Mouse (Mus musculus) layer of hippocampus, adult 9-10 months (tissue): ENCODE results near the gene 4930558C23Rik.
A peak's percentile ranks its signal among the peaks of the same experiment; 100 is the strongest.
"Not testable (repeated sequence)": the region's sequence is repeated elsewhere in the genome, so short reads cannot be mapped to it uniquely, and the experiment has no call there.

Experiments used
- DNase-seq: peaks from one replicate; pipeline ENCODE4 v3.0.0; 2022; ENCODE audit warnings: low spot score

Gene 4930558C23Rik

DNA sequence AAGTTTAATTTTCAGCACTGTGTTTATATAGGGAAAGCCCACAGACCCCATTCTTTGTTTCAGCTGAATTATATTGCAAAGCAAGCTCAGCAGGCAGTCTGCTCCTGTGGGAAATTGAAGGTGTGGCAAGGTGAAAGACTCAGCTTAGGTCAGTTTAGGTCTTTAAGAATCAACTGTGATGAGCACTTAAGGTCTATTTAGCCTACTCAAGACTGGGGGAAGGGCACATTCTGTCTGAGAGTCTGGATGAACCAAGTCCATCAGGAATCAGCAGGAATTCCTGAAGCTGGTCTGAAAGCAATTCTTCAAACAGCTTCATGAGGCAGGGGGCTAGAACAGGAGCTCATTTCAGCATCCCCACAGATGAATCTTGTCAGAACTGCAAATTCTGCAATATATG is 32.5 kb downstream of the 4930558C23Rik start:
- no peak for DNase-seq

DNA sequence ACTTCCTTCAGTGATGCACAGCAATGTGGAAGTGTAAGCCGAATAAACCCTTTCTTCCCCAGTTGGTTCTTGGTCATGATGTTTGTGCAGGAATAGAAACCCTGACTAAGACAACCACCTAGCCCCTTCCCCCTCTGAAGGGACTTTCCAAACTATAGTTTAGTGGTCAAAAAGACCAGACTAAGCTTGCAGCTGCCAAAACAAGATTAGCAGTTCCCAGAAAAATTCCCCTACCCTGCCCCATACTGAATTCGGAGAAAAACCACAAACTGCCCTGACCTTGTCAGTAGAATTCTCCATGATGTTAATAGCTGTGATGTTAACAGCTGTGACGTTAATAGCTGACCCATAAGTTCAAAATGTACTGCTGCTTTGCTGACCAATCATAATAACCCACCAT is 42.4 kb downstream of the 4930558C23Rik start:
- not testable (repeated sequence) for DNase-seq

DNA sequence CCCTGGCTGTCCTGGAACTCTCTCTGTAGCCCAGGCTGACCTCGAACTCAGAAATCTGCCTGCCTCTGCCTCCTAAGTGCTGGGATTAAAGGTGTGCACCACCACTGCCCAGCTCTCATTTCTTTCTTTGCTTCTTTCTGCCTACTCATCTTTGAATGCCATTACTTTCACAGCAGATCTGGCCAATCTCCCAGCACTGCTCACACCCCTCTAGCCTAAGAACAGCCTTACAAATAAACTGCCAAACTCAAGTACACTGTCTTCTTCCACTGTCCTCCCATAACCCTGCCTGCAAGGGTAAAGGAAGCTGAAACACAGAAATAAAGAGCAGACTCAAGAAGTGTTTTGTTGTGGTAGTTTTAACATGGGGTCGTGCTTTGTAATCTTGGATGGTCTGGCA is 44.9 kb downstream of the 4930558C23Rik start:
- no peak for DNase-seq

GRCm38 (mm10) chr3:95356701-95357449 is 45.8 kb downstream of the 4930558C23Rik start, which contains the start of gene Setdb1:
Gene Setdb1, minus strand, starts transcription at chr3:95357202.
- peak; percentile 77 for DNase-seq

- not testable (repeated sequence) for DNase-seq
Observed at GRCm38 (mm10) chr3:95355911-95356544, 46.6 kb downstream of the 4930558C23Rik start.

DNA sequence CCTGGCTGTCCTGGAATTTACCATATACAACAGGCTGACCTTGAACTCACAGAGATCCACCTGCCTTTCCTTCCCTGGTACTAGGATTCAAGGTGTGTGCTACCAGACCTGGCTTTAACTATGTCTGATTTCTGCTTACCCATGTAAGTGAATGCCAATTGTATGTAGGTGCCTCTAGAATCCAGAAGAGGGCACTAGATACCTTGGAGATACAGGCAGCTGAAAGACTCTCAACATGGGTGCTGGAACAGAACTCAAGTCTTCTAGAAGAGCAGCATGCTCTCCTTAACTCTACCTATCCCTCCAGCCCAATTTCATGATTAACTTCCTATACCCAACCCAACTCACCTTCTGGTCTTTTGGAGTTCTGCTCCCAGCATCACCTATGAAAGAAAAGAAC is 53.1 kb downstream of the 4930558C23Rik start:
- DNase-seq: no peak

GRCm38 (mm10) chr3:95348343-95348742 is 54.3 kb downstream of the 4930558C23Rik start:
- DNase-seq: not testable (repeated sequence)

- DNase-seq: no peak
Observed at GRCm38 (mm10) chr3:95346454-95346853, 56.2 kb downstream of the 4930558C23Rik start.

GRCm38 (mm10) chr3:95343356-95344000 is 59.2 kb downstream of the 4930558C23Rik start:
- not testable (repeated sequence) for DNase-seq

DNA sequence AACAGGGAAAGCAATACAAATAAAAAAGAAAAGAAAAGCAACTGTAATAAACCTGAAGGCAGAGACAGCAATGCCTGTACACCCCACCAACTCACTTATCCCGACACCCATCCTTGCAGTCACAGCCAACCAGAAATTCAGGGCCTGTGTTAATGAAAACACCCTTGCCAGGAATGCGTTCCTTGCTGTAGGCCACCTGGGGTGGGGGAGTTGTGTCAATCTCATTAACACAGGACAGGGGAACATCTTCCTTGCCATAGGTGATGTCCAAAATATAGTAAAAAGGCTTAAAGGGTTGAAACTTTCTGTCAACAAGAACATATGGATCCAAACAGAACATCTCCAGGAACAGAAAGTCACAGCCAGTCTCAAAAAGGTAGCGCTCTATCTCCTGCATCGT is 64.4 kb downstream of the 4930558C23Rik start:
- DNase-seq: no peak

GRCm38 (mm10) chr3:95337345-95337744 is 65.3 kb downstream of the 4930558C23Rik start:
- DNase-seq: no peak
